In the genomic region with DNA sequence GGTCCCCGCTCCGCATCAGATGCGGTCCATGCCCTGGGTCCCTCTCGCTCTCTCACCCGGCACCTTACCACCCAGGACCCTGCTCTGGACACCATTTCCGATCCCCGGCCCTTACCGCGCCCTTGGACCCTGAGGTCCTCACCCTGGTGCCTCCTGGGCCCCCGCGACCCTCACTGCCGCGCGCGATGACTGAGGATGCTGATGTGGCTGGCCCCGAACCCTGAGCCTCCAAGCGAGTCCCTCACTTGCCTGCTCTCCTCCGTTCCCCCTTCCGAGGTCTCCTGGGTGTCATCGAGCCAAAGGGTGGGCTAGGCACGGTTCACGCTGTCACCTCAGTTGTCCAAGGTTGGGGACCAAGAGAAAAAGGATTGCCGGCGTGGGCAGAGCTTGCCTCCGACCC, we compare ENCODE assay signal across 8 mouse cellular contexts. TPM values are rescaled to one million over a fixed set of nuclear protein-coding genes. Genes with fewer than 3 reads are reported as not detected.
DNase-seq lines count a peak whose midpoint lies in the region; ATAC-seq lines count a peak whose summit lies in the region.

No protein-coding gene starts in this region.

- H3K9me3 ChIP-seq in lung, embryonic 16.5 days (ENCODE audit: control insufficient read depth, low read length) = no peaks in the 10 kb centered on the region
- H3K9me3 ChIP-seq in forebrain, embryonic 12.5 days = no peaks in the 10 kb centered on the region
- H3K9me3 ChIP-seq in limb, embryonic 10.5 days (replicated peaks) = no peaks in the 10 kb centered on the region
- H3K9me3 ChIP-seq in neural tube, embryonic 15.5 days (replicated peaks) = no peaks in the 10 kb centered on the region

- H3K27me3 ChIP-seq in lung, embryonic 16.5 days (ENCODE audit: control insufficient read depth, insufficient read depth, low read depth, low read length) = peaks cover 27% of the 10 kb centered on the region
- peaks cover 60% of the 10 kb centered on the region for H3K27me3 ChIP-seq in forebrain, embryonic 12.5 days
- peaks cover 75% of the 10 kb centered on the region for H3K27me3 ChIP-seq in limb, embryonic 10.5 days (ENCODE audit: low read depth, poor library complexity, severe bottlenecking)
- peaks cover 51% of the 10 kb centered on the region for H3K27me3 ChIP-seq in neural tube, embryonic 15.5 days (replicated peaks)

- H3K4me2 ChIP-seq in lung, embryonic 16.5 days (ENCODE audit: low read depth, low read length) = peak overlapping the region; percentile 74
- H3K4me2 ChIP-seq in forebrain, embryonic 12.5 days = peak overlapping the region; percentile 75
- H3K4me2 ChIP-seq in neural tube, embryonic 15.5 days = peak overlapping the region; percentile 75

- H3K9ac ChIP-seq in lung, embryonic 16.5 days (ENCODE audit: low read length) = peak overlapping the region; percentile 65
- H3K9ac ChIP-seq in forebrain, embryonic 12.5 days = no peak overlapping the region
- H3K9ac ChIP-seq in neural tube, embryonic 15.5 days (replicated peaks) = peak overlapping the region; percentile 47; the same call in 1 of the 2 replicates

- peak overlapping the region; percentile 62 for H3K4me3 ChIP-seq in lung, embryonic 16.5 days (ENCODE audit: low read length)
- peak overlapping the region; percentile 49 for H3K4me3 ChIP-seq in forebrain, embryonic 12.5 days (replicated peaks)
- H3K4me3 ChIP-seq in limb, embryonic 10.5 days = peak overlapping the region; percentile 59
- peak overlapping the region; percentile 50 for H3K4me3 ChIP-seq in neural tube, embryonic 15.5 days (replicated peaks)

- H3K4me1 ChIP-seq in lung, embryonic 16.5 days (replicated peaks; ENCODE audit: control insufficient read depth, insufficient read depth, low read length) = 0 out of 2 replicates have a peak, but pooled peaks cover 2% of the 10 kb centered on the region
- H3K4me1 ChIP-seq in forebrain, embryonic 12.5 days = peaks cover 10% of the 10 kb centered on the region
- peaks cover 11% of the 10 kb centered on the region for H3K4me1 ChIP-seq in limb, embryonic 10.5 days
- peaks cover 9% of the 10 kb centered on the region for H3K4me1 ChIP-seq in neural tube, embryonic 15.5 days

- H3K36me3 ChIP-seq in lung, embryonic 16.5 days (ENCODE audit: control insufficient read depth, insufficient read depth, low read length) = no peaks in the 10 kb centered on the region
- H3K36me3 ChIP-seq in forebrain, embryonic 12.5 days (replicated peaks) = no peaks in the 10 kb centered on the region
- H3K36me3 ChIP-seq in limb, embryonic 10.5 days = no peaks in the 10 kb centered on the region
- H3K36me3 ChIP-seq in neural tube, embryonic 15.5 days = no peaks in the 10 kb centered on the region

- DNase-seq in lung, postnatal 14 days = no peak
- DNase-seq in limb, embryonic 10.5 days (ENCODE audit: low spot score) = no peak
- DNase-seq in adrenal gland, postnatal 25 days = no peak
- DNase-seq in cerebellum, adult 9-11 months = no peak
- no peak for DNase-seq in testis, postnatal 10 days (ENCODE audit: low spot score)

- 30% methylated on average over 25 of the region's 25 CpGs for WGBS in lung, embryonic 16.5 days
- WGBS in forebrain, embryonic 12.5 days = 30% methylated on average over 25 of the region's 25 CpGs
- whole genome bisulfite sequencing in limb, embryonic 10.5 days = 25% methylated on average over 25 of the region's 25 CpGs
- WGBS in neural tube, embryonic 15.5 days = 30% methylated on average over 25 of the region's 25 CpGs

- no peak for ATAC-seq in lung, embryonic 16.5 days (ENCODE audit: low read depth)
- no peak for ATAC-seq in forebrain, embryonic 12.5 days (ENCODE audit: low FRiP score)
- no peak for ATAC-seq in neural tube, embryonic 15.5 days (ENCODE audit: low FRiP score)

- no peak overlapping the region for H3K27ac ChIP-seq in lung, embryonic 16.5 days (ENCODE audit: low read length)
- H3K27ac ChIP-seq in forebrain, embryonic 12.5 days = no peak overlapping the region
- no peak overlapping the region for H3K27ac ChIP-seq in limb, embryonic 10.5 days
- H3K27ac ChIP-seq in neural tube, embryonic 15.5 days (replicated peaks) = no peak overlapping the region

RNA-seq across cellular contexts. Expression of a gene that starts 0.6 kb away (rescaled TPM):
- 3.7 and 4.0 TPM in 2 replicates for polyA plus RNA-seq in lung, embryonic 16.5 days (2015; fragmentation: Nextera tagmentation; extraction: Ambion mirVana)
- polyA plus RNA-seq in forebrain, embryonic 12.5 days (2016; fragmentation: Nextera tagmentation; extraction: Ambion mirVana) = 1.4 and 1.7 TPM in 2 replicates
- 0.21 and 0.46 TPM in 2 replicates for polyA plus RNA-seq in limb, embryonic 10.5 days (2016; fragmentation: Nextera tagmentation; extraction: Ambion mirVana)
- polyA plus RNA-seq in neural tube, embryonic 15.5 days (2015; fragmentation: Nextera tagmentation; extraction: Ambion mirVana) = 3.4 and 4.1 TPM in 2 replicates
- 11.9 and 16.3 TPM in 2 replicates for total RNA-seq in adrenal gland, postnatal 25 days (2021)

RNA-seq across cellular contexts. Expression of a gene that starts 12.5 kb away (rescaled TPM):
- polyA plus RNA-seq in lung, embryonic 16.5 days (2015; fragmentation: Nextera tagmentation; extraction: Ambion mirVana) = 24.6 and 33.5 TPM in 2 replicates
- polyA plus RNA-seq in forebrain, embryonic 12.5 days (2016; fragmentation: Nextera tagmentation; extraction: Ambion mirVana) = 27.8 and 30.4 TPM in 2 replicates
- polyA plus RNA-seq in limb, embryonic 10.5 days (2016; fragmentation: Nextera tagmentation; extraction: Ambion mirVana) = 33.0 and 40.4 TPM in 2 replicates
- 21.9 and 26.3 TPM in 2 replicates for polyA plus RNA-seq in neural tube, embryonic 15.5 days (2015; fragmentation: Nextera tagmentation; extraction: Ambion mirVana)
- total RNA-seq in adrenal gland, postnatal 25 days (2021) = 20.5 and 26.8 TPM in 2 replicates

RNA-seq across cellular contexts. Expression of a gene that starts 29.1 kb away (rescaled TPM):
- polyA plus RNA-seq in lung, embryonic 16.5 days (2015; fragmentation: Nextera tagmentation; extraction: Ambion mirVana) = 10.1 and 11.2 TPM in 2 replicates
- polyA plus RNA-seq in forebrain, embryonic 12.5 days (2016; fragmentation: Nextera tagmentation; extraction: Ambion mirVana) = 2.8 and 2.9 TPM in 2 replicates
- polyA plus RNA-seq in limb, embryonic 10.5 days (2016; fragmentation: Nextera tagmentation; extraction: Ambion mirVana) = 4.2 and 5.0 TPM in 2 replicates
- 2.9 and 6.2 TPM in 2 replicates for polyA plus RNA-seq in neural tube, embryonic 15.5 days (2015; fragmentation: Nextera tagmentation; extraction: Ambion mirVana)
- 14.3 and 21.7 TPM in 2 replicates for total RNA-seq in adrenal gland, postnatal 25 days (2021)

RNA-seq across cellular contexts. Expression of a gene that starts 54.3 kb away (rescaled TPM):
- polyA plus RNA-seq in lung, embryonic 16.5 days (2015; fragmentation: Nextera tagmentation; extraction: Ambion mirVana) = 47.3 and 48.5 TPM in 2 replicates
- 61.9 and 65.5 TPM in 2 replicates for polyA plus RNA-seq in forebrain, embryonic 12.5 days (2016; fragmentation: Nextera tagmentation; extraction: Ambion mirVana)
- 51.9 and 53.4 TPM in 2 replicates for polyA plus RNA-seq in limb, embryonic 10.5 days (2016; fragmentation: Nextera tagmentation; extraction: Ambion mirVana)
- polyA plus RNA-seq in neural tube, embryonic 15.5 days (2015; fragmentation: Nextera tagmentation; extraction: Ambion mirVana) = 70.2 and 72.9 TPM in 2 replicates
- total RNA-seq in adrenal gland, postnatal 25 days (2021) = 85.9 and 92.5 TPM in 2 replicates
